Mouse (Mus musculus) limb, embryonic 10.5 days (tissue): ENCODE measurements at regions not wholly inside any gene's neighbourhood (a gene's known extent, or its start where the extent isn't known, plus 50 kb on each side); places are given as distances from the start of the nearest gene placed in this dataset.

Experiments used
- DNase-seq: peaks from one replicate; pipeline ENCODE4 v3.0.0-alpha.2; 2017; ENCODE audit warnings: low spot score
- H3K27ac ChIP-seq: fragments of 300-500 bp; sonication (generic); 2 replicates; pipeline ENCODE4 v1.5.1; 2016; ENCODE audit warnings: mild to moderate bottlenecking
- H3K27me3 ChIP-seq: fragments of 300-500 bp; sonication (generic); 2 replicates; pipeline ENCODE4 v1.6.1; 2016; ENCODE audit warnings: low read depth, mild to moderate bottlenecking; ENCODE audit not compliant: poor library complexity, severe bottlenecking
- H3K36me3 ChIP-seq: fragments of 300-500 bp; sonication (generic); 2 replicates; pipeline ENCODE4 v1.6.1; 2016; ENCODE audit warnings: mild to moderate bottlenecking, moderate library complexity
- H3K4me1 ChIP-seq: fragments of 300-500 bp; sonication (generic); 2 replicates; pipeline ENCODE4 v1.6.1; 2016
- H3K4me3 ChIP-seq: fragments of 300-500 bp; sonication (generic); 2 replicates; pipeline ENCODE4 v1.5.1; 2016; ENCODE audit warnings: mild to moderate bottlenecking, moderate library complexity
- H3K9me3 ChIP-seq: fragments of 300-500 bp; sonication (generic); replicated peaks from 2 replicates; pipeline ENCODE4 v1.6.1; 2016; ENCODE audit warnings: mild to moderate bottlenecking
- WGBS: fragments of 180-500 bp; shearing (Covaris S2); methylation state at CpG from one replicate; pipeline ENCODE4 v1.1.7; 2016; 5-methylcytosine and 5-hydroxymethylcytosine counted together

DNA sequence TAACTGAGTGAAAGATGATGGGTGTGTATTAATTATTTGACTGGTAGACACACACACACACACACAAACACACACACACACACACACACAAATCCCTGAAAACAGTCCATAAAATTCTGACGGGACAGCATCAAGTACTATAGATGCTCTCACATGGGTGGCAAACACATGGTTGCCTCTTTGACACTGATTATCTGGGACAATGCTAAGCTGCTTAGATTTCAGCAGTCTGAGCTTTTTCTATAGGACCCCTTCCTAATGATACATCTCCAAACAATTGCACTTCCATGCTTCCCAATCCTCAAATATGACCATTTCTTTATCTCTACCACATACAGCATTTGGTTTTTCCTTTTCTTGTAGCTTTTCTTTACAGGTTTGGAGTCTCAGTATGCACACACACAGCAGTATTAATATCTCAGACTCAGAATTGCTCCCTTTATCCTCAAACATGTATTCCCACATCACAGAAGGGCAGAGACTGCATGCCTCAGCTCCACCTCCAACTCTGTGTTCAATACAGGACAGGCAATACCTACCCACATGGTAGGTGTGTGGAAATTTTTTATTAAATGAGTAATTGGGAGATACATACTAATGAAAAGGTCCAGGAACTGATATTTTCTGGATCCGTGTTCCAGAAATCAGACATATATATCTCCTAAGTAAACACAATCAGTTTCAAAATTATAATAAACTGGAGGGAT, 110.1 kb upstream of the Igf1 start:
- WGBS, result 90% methylated on average over 2 of the region's 2 CpGs
- Histone ChIP-seq H3K36me3 (no peaks in the 10 kb centered on the region), H3K9me3 (no peaks in the 10 kb centered on the region), H3K27me3 (no peaks in the 10 kb centered on the region), H3K4me3 (no peak overlapping the region), H3K27ac (no peak overlapping the region), H3K4me1 (no peaks in the 10 kb centered on the region)
- DNase-seq, result no peak

DNA sequence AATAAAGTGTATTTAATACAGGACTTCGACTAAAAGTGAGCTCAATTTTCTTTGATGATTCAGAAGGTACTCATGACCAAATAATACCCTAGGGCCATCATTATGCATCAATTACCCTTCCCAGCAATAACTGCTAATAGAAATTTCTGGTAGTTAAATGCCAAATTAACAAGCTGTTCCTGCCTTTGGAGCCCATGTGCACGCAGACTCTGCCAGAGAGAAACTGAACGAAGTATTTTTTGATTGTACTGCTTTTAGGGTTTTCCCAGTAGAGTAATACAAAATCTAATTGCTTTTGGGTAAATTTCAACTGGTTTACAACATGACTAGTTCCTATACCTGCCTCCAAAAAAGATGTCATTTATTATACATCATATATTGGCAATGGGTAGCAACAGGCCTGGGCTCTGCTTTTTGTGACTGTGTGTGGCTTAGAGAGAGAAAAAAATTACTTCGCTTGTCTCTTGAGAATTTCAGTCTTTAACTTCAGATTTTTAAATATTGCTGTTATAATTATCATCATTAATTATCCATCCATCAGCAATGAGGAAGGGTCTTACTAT, 109.4 kb upstream of the Igf1 start:
- 87% methylated on average over 4 of the region's 4 CpGs for WGBS
- no peak for DNase-seq
- H3K36me3 ChIP-seq, result no peaks in the 10 kb centered on the region
- no peak overlapping the region for H3K27ac ChIP-seq
- H3K9me3 ChIP-seq, result no peaks in the 10 kb centered on the region
- H3K4me3 ChIP-seq, result no peak overlapping the region
- H3K4me1 ChIP-seq, result no peaks in the 10 kb centered on the region
- H3K27me3 ChIP-seq, result no peaks in the 10 kb centered on the region

DNA sequence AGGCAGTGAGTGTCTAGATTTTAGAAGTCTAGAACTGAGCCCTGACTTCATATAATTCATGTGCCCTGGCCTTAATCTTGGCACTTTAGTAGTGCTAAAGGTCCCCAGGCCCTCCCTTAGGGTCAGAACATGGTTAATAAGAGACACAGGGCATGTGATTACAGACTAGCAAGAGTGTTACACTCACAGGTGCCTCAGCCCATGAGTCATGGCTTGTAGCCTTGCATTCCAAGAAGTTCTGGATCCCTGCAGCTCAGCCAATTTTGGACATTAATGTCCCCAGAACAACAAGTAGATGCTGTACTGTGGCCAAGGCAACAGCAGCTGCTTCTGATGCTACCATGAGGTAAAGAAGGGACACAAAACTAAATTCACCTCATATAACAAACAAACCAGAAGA, 107.7 kb upstream of the Igf1 start:
- no peak overlapping the region for H3K4me3 ChIP-seq

DNA sequence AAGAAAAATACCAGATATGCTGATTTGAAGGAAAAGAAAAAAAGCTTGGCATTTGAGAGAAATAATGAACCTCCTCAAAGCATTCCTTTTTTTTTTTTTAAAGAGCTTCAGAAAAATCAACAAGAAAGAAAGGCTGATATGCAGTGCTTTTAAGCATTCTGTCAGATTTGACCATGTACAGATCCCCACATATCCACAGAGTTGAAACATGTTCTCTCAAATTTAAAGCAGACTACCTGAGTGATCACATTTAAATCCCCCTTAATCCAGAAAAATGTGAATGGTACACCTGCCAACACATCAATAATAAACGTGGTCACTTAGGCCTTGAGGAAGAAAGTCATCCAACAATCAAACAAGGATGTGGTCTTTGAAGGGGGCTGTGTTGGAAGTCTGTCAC, 107.1 kb upstream of the Igf1 start:
- Histone ChIP-seq H3K4me3 (no peak overlapping the region), H3K36me3 (no peaks in the 10 kb centered on the region), H3K4me1 (no peaks in the 10 kb centered on the region), H3K27ac (no peak overlapping the region), H3K9me3 (no peaks in the 10 kb centered on the region), H3K27me3 (no peaks in the 10 kb centered on the region)
- WGBS, result 64% methylated on average over 1 of the region's 1 CpGs
- no peak for DNase-seq

More for the DNA sequence above, 107.7 kb upstream of the Igf1 start:
- Histone ChIP-seq H3K9me3 (no peaks in the 10 kb centered on the region), H3K27ac (no peak overlapping the region), H3K4me1 (no peaks in the 10 kb centered on the region), H3K27me3 (no peaks in the 10 kb centered on the region), H3K36me3 (no peaks in the 10 kb centered on the region)
- no peak for DNase-seq

DNA sequence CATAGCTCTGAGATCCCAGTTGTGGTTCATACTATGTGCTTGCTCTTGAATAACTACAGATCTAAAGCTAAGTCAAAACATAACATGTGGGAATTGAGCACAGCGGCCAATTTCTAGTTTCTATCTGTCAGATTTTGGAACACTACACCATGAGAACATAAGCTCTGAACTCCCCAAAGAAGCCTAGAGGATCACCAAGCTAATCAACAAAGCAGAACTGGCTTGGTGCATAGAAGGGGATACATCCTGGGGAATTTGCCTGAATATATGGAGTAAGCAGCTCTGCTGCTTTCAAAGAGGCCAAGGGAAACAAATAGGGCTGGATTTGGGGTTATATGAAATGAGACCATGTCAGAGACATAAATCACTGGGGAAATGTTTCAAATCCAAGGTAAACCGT, 105.9 kb upstream of the Igf1 start:
- Histone ChIP-seq H3K9me3 (no peaks in the 10 kb centered on the region), H3K27ac (no peak overlapping the region), H3K4me1 (no peaks in the 10 kb centered on the region), H3K27me3 (no peaks in the 10 kb centered on the region), H3K4me3 (no peak overlapping the region), H3K36me3 (no peaks in the 10 kb centered on the region)
- no peak for DNase-seq
- WGBS, result 82% methylated on average over 2 of the region's 2 CpGs

DNA sequence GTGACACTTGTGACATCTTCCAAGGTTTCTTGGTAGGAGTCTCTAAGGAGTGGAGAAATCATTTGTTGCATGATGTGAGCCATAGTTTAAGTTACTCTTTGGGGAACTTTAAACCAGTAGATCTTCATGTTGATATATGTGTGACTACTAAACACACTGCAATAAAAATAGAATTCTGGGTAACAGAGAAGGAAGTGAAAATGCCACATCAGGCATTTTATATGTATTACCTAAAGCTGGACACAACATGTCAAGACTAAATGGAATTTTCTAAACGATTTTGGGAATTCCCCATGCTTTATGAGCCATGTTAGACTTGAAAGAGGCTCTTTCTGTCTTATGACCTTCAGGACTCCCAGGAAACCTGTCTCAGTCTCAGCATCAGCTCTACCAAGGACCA, 104.6 kb upstream of the Igf1 start:
- H3K36me3 ChIP-seq, result no peaks in the 10 kb centered on the region
- no peak overlapping the region for H3K27ac ChIP-seq
- no peaks in the 10 kb centered on the region for H3K4me1 ChIP-seq
- H3K4me3 ChIP-seq, result no peak overlapping the region
- H3K27me3 ChIP-seq, result no peaks in the 10 kb centered on the region
- 77% methylated on average over 1 of the region's 1 CpGs for WGBS
- no peak for DNase-seq
- no peaks in the 10 kb centered on the region for H3K9me3 ChIP-seq

- Histone ChIP-seq H3K4me3 (no peak overlapping the region), H3K27me3 (no peaks in the 10 kb centered on the region), H3K4me1 (no peaks in the 10 kb centered on the region), H3K36me3 (no peaks in the 10 kb centered on the region), H3K9me3 (no peaks in the 10 kb centered on the region), H3K27ac (no peak overlapping the region)
- no peak for DNase-seq
- WGBS, result 89% methylated on average over 5 of the region's 5 CpGs
Observed at GRCm38 (mm10) chr10:87761528-87762030, 96.5 kb upstream of the Igf1 start.

GRCm38 (mm10) chr10:87787521-87787920, 70.5 kb upstream of the Igf1 start:
- Histone ChIP-seq H3K27me3 (no peaks in the 10 kb centered on the region), H3K36me3 (no peaks in the 10 kb centered on the region), H3K4me1 (no peaks in the 10 kb centered on the region), H3K4me3 (no peak overlapping the region), H3K27ac (no peak overlapping the region), H3K9me3 (no peaks in the 10 kb centered on the region)
- WGBS, result 69% methylated on average over 4 of the region's 4 CpGs
- no peak for DNase-seq

DNA sequence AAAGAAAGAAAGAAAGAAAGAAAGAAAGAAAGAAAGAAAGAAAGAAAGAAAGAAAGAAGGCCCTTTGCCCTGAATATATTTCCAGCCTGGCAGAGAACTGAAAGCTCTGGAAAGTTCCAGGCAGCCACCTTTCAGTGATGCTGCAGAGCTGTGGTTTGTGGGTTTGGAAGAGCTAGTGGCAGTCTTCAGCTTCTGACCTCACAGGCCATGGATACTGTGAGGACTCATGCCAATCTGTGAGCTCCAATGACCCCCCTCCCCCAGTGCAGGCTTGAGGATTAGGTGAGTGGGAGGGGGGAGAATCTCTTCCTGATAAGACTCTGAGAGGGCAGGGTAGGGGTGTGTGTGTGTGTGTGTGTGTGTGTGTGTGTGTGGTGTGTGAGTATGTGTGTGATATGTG, 65.7 kb upstream of the Igf1 start:
- Histone ChIP-seq H3K4me3 (no peak overlapping the region), H3K36me3 (no peaks in the 10 kb centered on the region), H3K4me1 (no peaks in the 10 kb centered on the region), H3K27ac (no peak overlapping the region), H3K27me3 (no peaks in the 10 kb centered on the region), H3K9me3 (no peaks in the 10 kb centered on the region)
- no peak for DNase-seq

- Histone ChIP-seq H3K4me1 (no peaks in the 10 kb centered on the region), H3K27ac (no peak overlapping the region), H3K36me3 (no peaks in the 10 kb centered on the region), H3K9me3 (no peaks in the 10 kb centered on the region), H3K4me3 (no peak overlapping the region), H3K27me3 (no peaks in the 10 kb centered on the region)
- 85% methylated on average over 5 of the region's 5 CpGs for WGBS
- no peak for DNase-seq
Observed at GRCm38 (mm10) chr10:87803936-87804791, 53.9 kb upstream of the Igf1 start.

- no peaks in the 10 kb centered on the region for H3K36me3 ChIP-seq
- no peak overlapping the region for H3K4me3 ChIP-seq
- H3K27me3 ChIP-seq, result no peaks in the 10 kb centered on the region
- WGBS, result 90% methylated on average over 1 of the region's 1 CpGs
- no peak for DNase-seq
- H3K4me1 ChIP-seq, result no peaks in the 10 kb centered on the region
- H3K9me3 ChIP-seq, result no peaks in the 10 kb centered on the region
- H3K27ac ChIP-seq, result no peak overlapping the region
Observed at GRCm38 (mm10) chr10:87804792-87805082, 53.3 kb upstream of the Igf1 start.
